Comparison of ENCODE assay signal across 19 mouse cellular contexts in the genomic region with DNA sequence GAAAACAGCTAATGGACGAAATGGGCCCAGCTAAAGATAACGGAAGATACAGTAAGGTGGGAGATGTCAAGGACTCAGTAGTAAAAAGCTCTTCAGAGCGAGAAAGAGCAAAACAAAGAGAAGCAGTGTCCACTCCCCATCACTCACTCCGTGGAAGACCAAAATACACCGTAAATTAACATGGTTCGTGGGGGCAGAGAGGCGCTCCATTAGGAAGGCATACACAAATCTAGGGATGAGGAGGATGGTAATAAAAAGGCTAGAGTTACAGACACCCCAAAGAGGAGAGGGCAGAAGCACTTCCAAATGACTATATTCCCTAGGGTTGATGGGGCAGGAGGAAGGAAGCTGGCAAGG.
DNase-seq lines count a peak whose midpoint lies in the region; ATAC-seq and TF ChIP-seq lines count a peak whose summit lies in the region.
"Had no signal": no experiment of that assay in that cellular context is flagged by ENCODE, and none has a peak within 500 bp of the region (broad histone marks: within the 10 kb centered on the region; RNA-seq: fewer than 3 reads in every experiment).

No protein-coding gene starts in this region.

- no peak for TF ChIP-seq POLR2A in liver, adult 2 months (IDR thresholded peaks at IDR 0.05; ENCODE audit: extremely low read depth, insufficient read depth, low read length)

- ATAC-seq in intestine, embryonic 14.5 days (replicated peaks; ENCODE audit: low FRiP score, low TSS enrichment, low read depth), result no peak
- ATAC-seq in liver, embryonic 15.5 days (ENCODE audit: insufficient read depth), result no peak
- ATAC-seq in forebrain, embryonic 12.5 days (ENCODE audit: low FRiP score), result no peak
- ATAC-seq: hindbrain, postnatal 0 days; midbrain, embryonic 15.5 days had no signal

- H3K79me2 ChIP-seq in liver, adult 2 months (ENCODE audit: control insufficient read depth, insufficient read depth, low read length), result no peaks in the 10 kb centered on the region

- no peak overlapping the region for H3K9ac ChIP-seq in liver, adult 2 months (ENCODE audit: low read depth, low read length)
- H3K9ac ChIP-seq in intestine, embryonic 14.5 days (ENCODE audit: low read length), result no peak overlapping the region
- no peak overlapping the region for H3K9ac ChIP-seq in liver, embryonic 15.5 days
- H3K9ac ChIP-seq in forebrain, embryonic 12.5 days, result no peak overlapping the region
- H3K9ac ChIP-seq: midbrain, embryonic 15.5 days had no signal

- 30% methylated on average over 7 of the region's 7 CpGs for WGBS in heart, embryonic 10.5 days
- 44% methylated on average over 7 of the region's 7 CpGs for WGBS in liver, adult 2 months
- 29% methylated on average over 7 of the region's 7 CpGs for WGBS in intestine, embryonic 14.5 days
- WGBS in liver, embryonic 15.5 days (ENCODE audit: insufficient replicate concordance), result 54% methylated on average over 7 of the region's 7 CpGs
- 82% methylated on average over 7 of the region's 7 CpGs for WGBS in forebrain, embryonic 12.5 days

- H3K4me1 ChIP-seq in heart, embryonic 10.5 days, result peaks cover 19% of the 10 kb centered on the region
- peaks cover 26% of the 10 kb centered on the region for H3K4me1 ChIP-seq in liver, adult 2 months (ENCODE audit: control insufficient read depth, insufficient read depth, low read length)
- H3K4me1 ChIP-seq in intestine, embryonic 14.5 days (replicated peaks; ENCODE audit: control insufficient read depth, insufficient read depth, low read length), result peaks cover 18% of the 10 kb centered on the region
- peaks cover 23% of the 10 kb centered on the region; the same call in 1 of the 2 replicates for H3K4me1 ChIP-seq in liver, embryonic 15.5 days (replicated peaks)
- H3K4me1 ChIP-seq in forebrain, embryonic 12.5 days, result peaks cover 5% of the 10 kb centered on the region; the same call in 1 of the 2 replicates
- H3K4me1 ChIP-seq: midbrain, embryonic 15.5 days had no signal

- H3K4me3 ChIP-seq in heart, embryonic 10.5 days, result no peak overlapping the region
- H3K4me3 ChIP-seq in liver, adult 2 months (ENCODE audit: insufficient read depth, low read depth, low read length), result no peak overlapping the region
- H3K4me3 ChIP-seq in intestine, embryonic 14.5 days (ENCODE audit: low read depth, low read length), result no peak overlapping the region
- H3K4me3 ChIP-seq in liver, embryonic 15.5 days (replicated peaks), result no peak overlapping the region
- H3K4me3 ChIP-seq in forebrain, embryonic 12.5 days (replicated peaks), result no peak overlapping the region
- H3K4me3 ChIP-seq: gastrocnemius, adult 2 months; hindbrain, embryonic 10.5 days; midbrain, embryonic 15.5 days; myocyte had no signal

- H3K4me2 ChIP-seq in intestine, embryonic 14.5 days (ENCODE audit: low read length), result no peak overlapping the region
- 0 out of 2 replicates have a peak overlapping the region, but pooled peaks have one; percentile 0 for H3K4me2 ChIP-seq in liver, embryonic 15.5 days
- H3K4me2 ChIP-seq in forebrain, embryonic 12.5 days, result no peak overlapping the region
- H3K4me2 ChIP-seq: midbrain, embryonic 15.5 days had no signal

- H3K36me3 ChIP-seq in heart, embryonic 10.5 days, result no peaks in the 10 kb centered on the region
- no peaks in the 10 kb centered on the region for H3K36me3 ChIP-seq in liver, adult 2 months (ENCODE audit: control insufficient read depth, insufficient read depth, low read length)
- no peaks in the 10 kb centered on the region for H3K36me3 ChIP-seq in intestine, embryonic 14.5 days (ENCODE audit: control insufficient read depth, insufficient read depth, low read length)
- H3K36me3 ChIP-seq in liver, embryonic 15.5 days (replicated peaks), result no peaks in the 10 kb centered on the region
- no peaks in the 10 kb centered on the region for H3K36me3 ChIP-seq in forebrain, embryonic 12.5 days (replicated peaks)
- H3K36me3 ChIP-seq: hindbrain, embryonic 10.5 days; midbrain, embryonic 15.5 days had no signal

- no peak for DNase-seq in heart, embryonic 10.5 days (ENCODE audit: low spot score)
- no peak for DNase-seq in heart, adult 9 months (ENCODE audit: low spot score in 2 of 2)
- DNase-seq in liver, adult 2 months (ENCODE audit: extremely low read depth, low read depth, low spot score), result no peak
- DNase-seq in liver, result no peak
- DNase-seq in intestine, embryonic 14.5 days (ENCODE audit: low spot score), result no peak
- DNase-seq in urinary bladder, postnatal 4 days (ENCODE audit: low spot score in 2 of 2), result no peak
- DNase-seq: adrenal gland, postnatal 25 days; cerebellum, adult 11 months; cerebellum, postnatal 10 days; gastrocnemius, adult 2 months; heart, adult 18-20 months; left cerebral cortex, postnatal 4 days; lung, postnatal 14 days had no signal

- H3K27me3 ChIP-seq in heart, embryonic 10.5 days (ENCODE audit: insufficient read depth, poor library complexity, severe bottlenecking), result no peaks in the 10 kb centered on the region
- H3K27me3 ChIP-seq in liver, adult 2 months (ENCODE audit: control insufficient read depth, insufficient read depth, low read length), result no peaks in the 10 kb centered on the region
- H3K27me3 ChIP-seq in intestine, embryonic 14.5 days (replicated peaks; ENCODE audit: control insufficient read depth, insufficient read depth, low read length), result no peaks in the 10 kb centered on the region
- H3K27me3 ChIP-seq in liver, embryonic 15.5 days, result no peaks in the 10 kb centered on the region
- no peaks in the 10 kb centered on the region for H3K27me3 ChIP-seq in forebrain, embryonic 12.5 days
- H3K27me3 ChIP-seq: midbrain, embryonic 15.5 days had no signal

- TF ChIP-seq CTCF in liver, adult 2 months (IDR thresholded peaks at IDR 0.05; ENCODE audit: low read depth, low read length), result no peak

- no peaks in the 10 kb centered on the region for H3K9me3 ChIP-seq in heart, embryonic 10.5 days
- no peaks in the 10 kb centered on the region for H3K9me3 ChIP-seq in intestine, embryonic 14.5 days (ENCODE audit: control insufficient read depth, low read length)
- no peaks in the 10 kb centered on the region for H3K9me3 ChIP-seq in liver, embryonic 15.5 days (replicated peaks)
- H3K9me3 ChIP-seq in forebrain, embryonic 12.5 days, result no peaks in the 10 kb centered on the region
- H3K9me3 ChIP-seq: hindbrain, embryonic 10.5 days; midbrain, embryonic 15.5 days had no signal

- peak overlapping the region; percentile 36; the same call in 1 of the 2 replicates for H3K27ac ChIP-seq in heart, embryonic 10.5 days
- H3K27ac ChIP-seq in liver, adult 2 months (replicated peaks; ENCODE audit: insufficient read depth, low read depth, low read length), result peak overlapping the region; percentile 79
- H3K27ac ChIP-seq in intestine, embryonic 14.5 days (ENCODE audit: low read depth), result peak overlapping the region; percentile 14; the same call in 1 of the 2 replicates
- no peak overlapping the region for H3K27ac ChIP-seq in liver, embryonic 15.5 days (replicated peaks)
- no peak overlapping the region for H3K27ac ChIP-seq in forebrain, embryonic 12.5 days
- H3K27ac ChIP-seq: hindbrain, embryonic 10.5 days; hindbrain, postnatal 0 days; midbrain, embryonic 15.5 days had no signal

Comparison
In these comparisons a context has a peak if more than half of its experiments do, and no peak if none do; other contexts are left out.
1. H3K27ac ChIP-seq: peak in heart, embryonic 10.5 days (single experiment), liver, adult 2 months (single experiment) and intestine, embryonic 14.5 days (single experiment); none in liver, embryonic 15.5 days (single experiment) and forebrain, embryonic 12.5 days (single experiment).